Mouse (Mus musculus) kidney, adult 2 months (tissue): ENCODE results near the gene Dynlt1a.
"Not testable (repeated sequence)": the region's sequence is repeated elsewhere in the genome, so short reads cannot be mapped to it uniquely, and the experiment has no call there.

Experiments used
- CTCF ChIP-seq: fragments of 200-500 bp; conservative IDR thresholded peaks from 2 replicates; pipeline ENCODE4 v1.5.1; 2011; ENCODE audit warnings: low read depth, mild to moderate bottlenecking, control low read depth, low read length, moderate library complexity, mixed read lengths; ENCODE audit not compliant: insufficient read depth, insufficient read length
- POLR2A ChIP-seq: fragments of 200-500 bp; IDR thresholded peaks from one replicate; pipeline ENCODE4 v1.6.1; 2011; ENCODE audit warnings: low read depth, low read length, control low read depth

- TF ChIP-seq CTCF, POLR2A: not testable (repeated sequence)
Measured at GRCm38 (mm10) chr17:6257070-6257456, 60.2 kb downstream of the Dynlt1a start.
